In genomic region chr11:106056819-106057491, GRCm38 (mm10) we compare ENCODE assay signal across 15 mouse cellular contexts. TPM values are rescaled to one million over a fixed set of nuclear protein-coding genes. Genes with fewer than 3 reads are reported as not detected.
A peak's percentile ranks its signal among the peaks of the same experiment; 100 is the strongest.
DNase-seq lines count a peak whose midpoint lies in the region; ATAC-seq and TF ChIP-seq lines count a peak whose summit lies in the region.
"Had no signal": no experiment of that assay in that cellular context is flagged by ENCODE, and none has a peak within 500 bp of the region (broad histone marks: within the 10 kb centered on the region; RNA-seq: fewer than 3 reads in every experiment).

No protein-coding gene starts in this region.

- peak overlapping the region; percentile 67 for H3K27ac ChIP-seq in liver, postnatal 0 days (ENCODE audit: low read depth)
- H3K27ac ChIP-seq in midbrain, embryonic 15.5 days: no peak overlapping the region
- H3K27ac ChIP-seq: embryonic facial prominence, embryonic 13.5 days; hindbrain, embryonic 14.5 days; kidney, postnatal 0 days; limb, embryonic 15.5 days; midbrain, embryonic 10.5 days had no signal

- peak; percentile 92 for TF ChIP-seq EP300 in liver, postnatal 0 days (IDR thresholded peaks at IDR 0.05; ENCODE audit: low read depth)

- no peak overlapping the region for H3K9ac ChIP-seq in liver, postnatal 0 days (replicated peaks)
- H3K9ac ChIP-seq in midbrain, embryonic 15.5 days: no peak overlapping the region
- H3K9ac ChIP-seq: embryonic facial prominence, embryonic 13.5 days; heart, embryonic 12.5 days; hindbrain, embryonic 14.5 days; limb, embryonic 15.5 days had no signal

- no peaks in the 10 kb centered on the region for H3K9me3 ChIP-seq in liver, postnatal 0 days (ENCODE audit: low read length)
- H3K9me3 ChIP-seq in midbrain, embryonic 15.5 days: no peaks in the 10 kb centered on the region
- H3K9me3 ChIP-seq: embryonic facial prominence, embryonic 13.5 days; heart, embryonic 12.5 days; limb, embryonic 15.5 days; midbrain, embryonic 10.5 days had no signal

- TF ChIP-seq CTCF in liver, postnatal 0 days (IDR thresholded peaks at IDR 0.05; ENCODE audit: low read depth): no peak

- H3K4me3 ChIP-seq in liver, postnatal 0 days (ENCODE audit: low read depth, low read length): no peak overlapping the region
- H3K4me3 ChIP-seq in midbrain, embryonic 15.5 days: no peak overlapping the region
- H3K4me3 ChIP-seq: embryonic facial prominence, embryonic 13.5 days; heart, embryonic 12.5 days; limb, embryonic 15.5 days; midbrain, embryonic 10.5 days had no signal

- DNase-seq in T-cell, adult 2 months (ENCODE audit: low spot score): peak; percentile 69
- no peak for DNase-seq in liver, postnatal 0 days
- DNase-seq in thymus, postnatal 36 days: peak; percentile 48 to 68
- no peak for DNase-seq in cerebellum, adult 9-11 months
- no peak for DNase-seq in urinary bladder, postnatal 14 days (ENCODE audit: low spot score)
- DNase-seq: adrenal gland, postnatal 14 days; cerebellum, adult 18-20 months had no signal

- H3K4me1 ChIP-seq in liver, postnatal 0 days (ENCODE audit: insufficient read depth): peaks cover 20% of the 10 kb centered on the region
- H3K4me1 ChIP-seq in midbrain, embryonic 15.5 days: no peaks in the 10 kb centered on the region
- H3K4me1 ChIP-seq: embryonic facial prominence, embryonic 13.5 days; heart, embryonic 12.5 days; limb, embryonic 15.5 days; midbrain, embryonic 10.5 days had no signal

- peak; percentile 81 to 82 for ATAC-seq in hematopoietic stem cell, adult 5-6 weeks (replicated peaks in 1 of 2; ENCODE audit: insufficient read depth in 1 of 2, low FRiP score in 2 of 2, low TSS enrichment in 1 of 2, low read depth in 1 of 2, poor library complexity in 2 of 2, severe bottlenecking in 2 of 2)
- ATAC-seq in liver, postnatal 0 days: peak; percentile 80
- ATAC-seq in midbrain, embryonic 15.5 days (replicated peaks): no peak

- H3K4me2 ChIP-seq in liver, postnatal 0 days (ENCODE audit: low read depth, low read length): peak overlapping the region; percentile 44
- H3K4me2 ChIP-seq in midbrain, embryonic 15.5 days: no peak overlapping the region
- H3K4me2 ChIP-seq: embryonic facial prominence, embryonic 13.5 days; heart, embryonic 12.5 days; hindbrain, embryonic 14.5 days; limb, embryonic 15.5 days had no signal

- H3K27me3 ChIP-seq in liver, postnatal 0 days (ENCODE audit: insufficient read depth, low read length): no peaks in the 10 kb centered on the region
- H3K27me3 ChIP-seq in midbrain, embryonic 15.5 days (replicated peaks): no peaks in the 10 kb centered on the region
- H3K27me3 ChIP-seq: embryonic facial prominence, embryonic 13.5 days; heart, embryonic 12.5 days; limb, embryonic 15.5 days had no signal

- WGBS in liver, postnatal 0 days (ENCODE audit: insufficient replicate concordance): 39% methylated on average over 8 of the region's 8 CpGs
- 95% methylated on average over 8 of the region's 8 CpGs for WGBS in midbrain, embryonic 15.5 days

- H3K36me3 ChIP-seq in liver, postnatal 0 days (replicated peaks; ENCODE audit: insufficient read depth, low read length): peaks cover 66% of the 10 kb centered on the region
- peaks cover 66% of the 10 kb centered on the region for H3K36me3 ChIP-seq in midbrain, embryonic 15.5 days (replicated peaks)

RNA-seq across cellular contexts. Expression of gene Taco1, which starts 8.9 kb away (rescaled TPM):
- total RNA-seq in hematopoietic stem cell, adult 5-6 weeks (2017): 10.2 and 12.8 TPM in 2 replicates
- 5.5 and 5.6 TPM in 2 replicates for polyA plus RNA-seq in liver, postnatal 0 days (2015; fragmentation: Nextera tagmentation; extraction: Ambion mirVana)
- 7.1 and 7.7 TPM in 2 replicates for polyA plus RNA-seq in midbrain, embryonic 15.5 days (2015; fragmentation: Nextera tagmentation; extraction: Ambion mirVana)

RNA-seq across cellular contexts. Expression of gene Dcaf7, which starts 20.3 kb away (rescaled TPM):
- total RNA-seq in hematopoietic stem cell, adult 5-6 weeks (2017): 51.7 and 67.6 TPM in 2 replicates
- 18.6 and 20.6 TPM in 2 replicates for polyA plus RNA-seq in liver, postnatal 0 days (2015; fragmentation: Nextera tagmentation; extraction: Ambion mirVana)
- 165 and 174 TPM in 2 replicates for polyA plus RNA-seq in midbrain, embryonic 15.5 days (2015; fragmentation: Nextera tagmentation; extraction: Ambion mirVana)

RNA-seq across cellular contexts. Expression of gene Map3k3, which starts 27.5 kb away (rescaled TPM):
- 37.0 and 42.3 TPM in 2 replicates for total RNA-seq in hematopoietic stem cell, adult 5-6 weeks (2017)
- 4.6 and 4.7 TPM in 2 replicates for polyA plus RNA-seq in liver, postnatal 0 days (2015; fragmentation: Nextera tagmentation; extraction: Ambion mirVana)
- 13.7 and 14.9 TPM in 2 replicates for polyA plus RNA-seq in midbrain, embryonic 15.5 days (2015; fragmentation: Nextera tagmentation; extraction: Ambion mirVana)

RNA-seq across cellular contexts. Expression of gene Kcnh6, which starts 49.0 kb away (rescaled TPM):
- 0.50 TPM in 1 of 2 replicates, not detected in the other for total RNA-seq in hematopoietic stem cell, adult 5-6 weeks (2017)
- polyA plus RNA-seq in liver, postnatal 0 days (2015; fragmentation: Nextera tagmentation; extraction: Ambion mirVana): 0.02 TPM in 1 of 2 replicates, not detected in the other
- polyA plus RNA-seq in midbrain, embryonic 15.5 days (2015; fragmentation: Nextera tagmentation; extraction: Ambion mirVana): 1.7 and 2.0 TPM in 2 replicates
- polyA plus RNA-seq: heart, embryonic 12.5 days had no signal

Comparison
In these comparisons a context has a peak if more than half of its experiments do, and no peak if none do; other contexts are left out.
1. DNase-seq: peak in T-cell, adult 2 months (single experiment) and thymus, postnatal 36 days (2 of 2); none in liver, postnatal 0 days (single experiment), cerebellum, adult 9-11 months (single experiment) and urinary bladder, postnatal 14 days (single experiment).